Mouse (Mus musculus) cerebellum, adult (tissue): ENCODE results near the gene Lpar2.

Source experiments
- ATAC-seq: cut with Nextera tagmentation; 2 replicates; pipeline ENCODE4 v1.9.2; 2017; ENCODE audit warnings: mild to moderate bottlenecking, moderate library complexity, mixed read lengths; ENCODE audit not compliant: insufficient number of reproducible peaks, low FRiP score, low TSS enrichment

The Lpar2 gene

GRCm38 (mm10) chr8:69822386-69823191, at the start of gene Lpar2:
Gene Lpar2, plus strand, starts transcription at chr8:69822429.
- ATAC-seq, result no peak

DNA sequence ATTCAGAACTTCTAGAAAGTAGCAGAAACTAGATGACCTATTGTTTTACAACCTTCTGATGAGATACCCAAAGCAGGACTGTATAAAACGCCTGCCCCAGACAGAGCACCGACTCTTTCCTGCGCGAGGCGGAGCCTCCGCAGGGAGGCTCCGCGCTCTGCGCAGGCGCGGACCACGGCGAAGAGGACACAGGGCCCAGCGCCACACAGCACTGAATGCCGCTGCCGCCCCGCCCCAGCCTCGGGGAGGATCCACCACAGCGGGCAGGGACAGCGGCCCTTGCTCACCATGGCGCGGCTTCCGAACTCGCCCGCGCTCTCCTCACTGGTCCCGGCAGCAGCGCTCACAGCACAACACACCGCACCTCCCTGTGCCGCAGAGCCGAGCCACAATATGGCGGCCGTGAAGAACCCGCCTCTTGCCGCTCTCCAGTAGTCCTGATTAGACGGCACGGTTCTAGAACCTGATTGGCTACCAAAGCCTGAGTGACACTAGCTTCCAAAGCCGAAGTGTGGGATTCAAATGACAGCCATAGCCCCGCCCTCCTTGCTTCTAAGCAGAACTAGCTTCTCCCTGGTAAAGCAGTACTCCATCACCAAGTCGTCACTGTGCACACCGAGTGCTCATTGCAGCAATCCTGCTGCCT, 47.6 kb upstream of the Lpar2 start, which contains the start of gene Gm20422:
Gm20422 (minus strand) TSS at position 384 of the 646 bp plus-strand sequence.
- peak; percentile 100 for ATAC-seq

GRCm38 (mm10) chr8:69775149-69775534, 47.1 kb upstream of the Lpar2 start:
- no peak for ATAC-seq

DNA sequence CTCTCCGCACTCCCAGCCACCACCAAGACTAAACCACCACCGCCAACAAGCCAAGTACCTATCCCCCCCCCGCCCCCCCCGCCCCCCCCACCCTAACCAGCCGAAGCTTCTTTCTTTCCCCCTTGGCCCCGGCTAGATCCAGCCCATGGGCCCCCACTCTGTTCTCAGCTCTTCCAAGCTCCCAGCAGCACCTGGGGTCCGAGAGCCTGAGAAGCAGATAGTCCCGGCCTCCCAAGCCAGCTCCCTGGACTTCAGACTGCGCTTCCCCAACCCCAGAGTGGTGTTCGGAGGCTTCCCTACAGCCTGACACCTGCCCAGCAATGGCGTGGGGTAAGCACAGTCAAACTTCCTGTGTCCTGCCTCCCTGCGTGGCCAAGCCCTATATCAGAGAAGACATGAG, 45.1 kb upstream of the Lpar2 start:
- ATAC-seq, result no peak

DNA sequence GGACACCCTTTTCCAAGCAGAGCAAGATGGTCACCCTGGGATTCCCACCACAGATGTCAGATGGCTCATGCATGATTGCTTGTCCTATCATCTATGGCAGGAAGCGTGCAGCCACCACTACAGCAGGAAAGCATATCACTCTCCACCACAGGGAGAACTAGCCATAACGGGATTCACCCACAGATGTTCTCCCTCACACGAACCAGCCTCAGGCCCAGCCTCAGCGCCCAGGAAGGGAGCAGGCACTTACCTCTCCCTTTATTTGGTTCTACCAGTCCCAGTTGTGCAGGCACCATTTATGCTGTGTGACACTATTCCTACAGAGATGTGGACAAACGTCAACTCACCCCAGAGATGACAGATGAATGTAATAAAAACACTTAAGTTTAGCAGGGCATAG, 33.1 kb upstream of the Lpar2 start:
- no peak for ATAC-seq

DNA sequence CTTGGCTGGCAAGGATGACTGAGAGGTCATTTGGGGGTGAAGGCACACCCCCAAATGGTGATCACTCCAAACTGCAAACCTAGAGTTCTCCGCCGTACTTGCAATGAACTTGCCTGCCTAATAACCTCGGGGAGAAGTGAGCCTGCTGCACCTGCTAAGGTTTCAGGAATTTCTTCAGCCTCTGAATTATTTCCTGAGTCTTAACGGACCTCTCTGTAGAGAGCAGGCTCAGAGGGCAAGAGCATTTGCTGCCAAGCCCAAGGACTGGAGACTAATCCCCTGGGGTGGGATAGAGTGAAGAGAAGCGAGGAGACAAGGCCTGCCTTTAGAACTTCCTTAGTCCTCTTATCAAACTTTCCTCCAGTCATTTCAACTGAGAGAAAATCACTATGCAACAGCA, 32.5 kb upstream of the Lpar2 start:
- ATAC-seq, result no peak

DNA sequence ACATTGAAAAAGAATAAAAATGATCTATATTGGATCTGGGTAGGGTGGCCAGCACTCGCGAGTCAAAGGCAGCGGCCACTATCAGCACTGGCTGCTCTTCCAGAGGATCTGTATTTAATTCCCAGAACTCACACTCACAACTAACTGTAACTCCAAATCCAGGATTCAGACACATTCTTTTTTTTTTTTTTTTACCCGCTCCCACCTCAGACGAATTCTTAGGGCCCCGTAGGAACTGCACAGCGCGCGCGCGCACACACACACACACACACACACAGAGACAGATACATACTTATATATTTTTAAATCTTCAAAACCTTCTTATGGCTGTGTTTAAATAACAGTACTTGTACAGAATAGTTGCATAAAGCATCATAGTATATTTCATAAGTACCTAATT, 31.9 kb upstream of the Lpar2 start:
- ATAC-seq, result no peak

DNA sequence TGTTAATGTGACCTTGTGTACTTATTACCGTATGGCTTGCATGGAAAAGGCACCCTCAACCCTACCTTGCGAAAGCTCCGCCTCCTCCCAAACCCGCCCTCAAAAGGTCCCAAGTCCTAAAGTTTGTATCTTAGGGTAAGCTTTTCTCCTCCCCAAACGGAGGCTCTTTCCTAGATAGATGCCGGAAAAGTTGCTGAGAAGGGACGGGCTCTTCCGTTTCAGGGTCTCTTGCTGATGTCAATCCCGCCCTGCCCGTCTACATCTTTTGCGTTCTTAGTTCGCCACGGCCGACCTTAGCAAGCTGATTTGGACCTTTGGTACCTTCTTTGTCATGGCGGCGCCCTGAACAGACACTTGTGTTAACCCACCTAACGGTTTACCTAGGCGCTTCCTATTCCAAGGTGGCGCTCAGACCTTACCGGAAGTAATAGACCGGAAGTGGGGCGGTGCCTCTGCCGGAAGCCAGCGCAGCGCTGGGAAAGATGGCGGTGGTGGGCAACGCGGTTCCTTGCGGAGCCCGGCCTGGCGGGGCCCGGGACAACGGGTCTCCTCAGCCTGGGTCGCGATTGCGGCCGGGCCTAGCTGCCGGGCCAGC, 31.4 kb upstream of the Lpar2 start, which contains the start of the genes Atp13a1 and Zfp866:
Atp13a1 (plus strand) TSS at position 391 of the 595 bp plus-strand sequence.
Zfp866 (minus strand) TSS at position 406 of the 595 bp plus-strand sequence.
- ATAC-seq, result peak; percentile 98

DNA sequence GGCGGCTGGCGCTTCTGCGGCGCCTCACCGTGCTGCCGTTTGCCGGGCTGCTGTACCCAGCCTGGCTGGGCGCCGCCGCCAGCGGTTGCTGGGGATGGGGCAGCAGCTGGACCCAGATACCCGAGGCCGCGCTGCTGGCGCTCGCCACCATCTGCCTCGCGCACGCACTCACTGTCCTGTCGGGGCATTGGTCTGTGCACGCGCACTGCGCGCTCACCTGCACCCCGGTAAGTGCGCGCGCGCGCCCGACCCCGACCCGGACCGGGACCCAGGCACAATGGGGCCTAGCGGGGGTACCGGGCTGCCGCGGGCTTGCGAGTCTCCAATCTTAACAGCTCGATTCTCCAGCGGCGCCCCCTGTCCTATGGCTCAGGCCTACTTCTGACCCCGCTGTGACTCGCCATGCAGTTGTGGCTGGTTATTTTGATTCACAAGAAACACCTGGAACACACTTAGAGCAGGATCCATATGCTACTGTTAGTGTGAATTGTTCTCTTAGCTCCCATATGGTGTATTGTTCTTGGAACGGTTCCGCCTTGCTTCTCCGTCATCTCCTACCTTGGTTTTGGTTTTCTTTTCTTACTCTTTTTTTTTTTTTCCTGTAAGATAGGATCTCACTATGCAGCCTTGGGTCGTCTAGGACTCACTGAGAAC, 30.7 kb upstream of the Lpar2 start:
- peak; percentile 46 for ATAC-seq

DNA sequence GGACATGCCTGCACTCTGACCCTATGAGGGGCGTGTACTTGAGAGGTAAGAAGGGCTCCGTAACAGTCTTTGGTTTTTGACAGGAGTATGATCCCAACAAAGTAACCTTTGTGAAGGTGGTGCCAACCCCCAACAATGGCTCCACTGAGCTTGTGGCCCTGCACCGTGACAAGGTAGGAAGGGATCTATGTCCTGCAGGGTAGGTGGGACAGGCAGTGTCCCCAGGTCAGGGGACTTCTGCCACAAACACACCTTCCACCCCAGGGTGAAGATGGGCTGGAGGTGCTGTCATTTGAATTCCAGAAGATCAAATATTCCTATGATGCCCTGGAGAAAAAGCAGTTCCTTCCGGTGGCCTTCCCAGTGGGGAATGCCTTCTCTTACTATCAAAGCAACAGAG, 28.6 kb upstream of the Lpar2 start:
- no peak for ATAC-seq

DNA sequence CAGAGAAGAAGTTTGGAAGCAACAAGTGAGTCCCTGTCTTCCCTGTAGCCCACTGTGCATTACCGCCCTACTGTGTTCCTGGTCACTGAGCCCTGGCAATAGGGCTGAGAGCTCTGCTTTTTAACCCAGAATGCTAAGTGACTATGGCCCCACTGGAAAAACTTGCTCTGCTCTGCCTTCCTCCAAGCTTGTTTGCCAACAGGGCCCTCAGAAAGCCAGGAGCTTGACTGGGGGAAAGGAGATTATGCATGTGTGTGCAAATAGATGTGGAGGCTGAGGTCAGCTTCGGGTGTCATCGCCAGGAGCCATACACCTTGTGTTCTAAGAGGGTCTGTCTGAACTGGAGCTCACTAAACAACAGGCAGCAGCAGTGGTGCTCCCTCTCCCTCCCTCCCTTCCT, 28.1 kb upstream of the Lpar2 start:
- ATAC-seq, result no peak

GRCm38 (mm10) chr8:69794901-69795300, 27.3 kb upstream of the Lpar2 start:
- no peak for ATAC-seq

DNA sequence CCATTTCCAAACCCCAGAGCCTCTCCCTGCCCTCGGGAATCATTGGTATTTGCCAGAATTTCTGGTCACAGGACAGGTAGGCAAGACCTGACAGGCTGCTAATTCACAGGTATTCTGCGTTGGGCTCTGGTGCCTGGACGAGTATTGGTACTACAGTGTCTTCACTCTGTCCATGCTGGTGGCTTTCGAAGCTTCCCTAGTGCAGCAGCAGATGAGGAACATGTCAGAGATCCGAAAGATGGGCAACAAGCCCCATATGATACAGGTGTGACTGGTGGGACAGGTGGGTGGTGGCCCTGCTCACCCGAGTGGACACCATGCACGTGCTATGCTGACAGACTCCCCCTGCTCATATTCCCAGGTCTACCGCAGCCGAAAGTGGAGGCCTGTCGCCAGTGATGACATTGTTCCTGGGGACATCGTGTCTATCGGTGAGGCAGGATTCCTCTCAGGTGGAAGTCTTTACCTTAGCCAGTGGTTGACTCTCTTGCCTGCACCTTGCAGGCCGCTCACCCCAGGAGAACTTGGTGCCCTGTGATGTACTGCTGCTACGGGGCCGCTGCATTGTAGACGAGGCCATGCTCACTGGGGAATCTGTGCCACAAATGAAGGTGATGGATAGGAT, 25.4 kb upstream of the Lpar2 start:
- ATAC-seq, result no peak

DNA sequence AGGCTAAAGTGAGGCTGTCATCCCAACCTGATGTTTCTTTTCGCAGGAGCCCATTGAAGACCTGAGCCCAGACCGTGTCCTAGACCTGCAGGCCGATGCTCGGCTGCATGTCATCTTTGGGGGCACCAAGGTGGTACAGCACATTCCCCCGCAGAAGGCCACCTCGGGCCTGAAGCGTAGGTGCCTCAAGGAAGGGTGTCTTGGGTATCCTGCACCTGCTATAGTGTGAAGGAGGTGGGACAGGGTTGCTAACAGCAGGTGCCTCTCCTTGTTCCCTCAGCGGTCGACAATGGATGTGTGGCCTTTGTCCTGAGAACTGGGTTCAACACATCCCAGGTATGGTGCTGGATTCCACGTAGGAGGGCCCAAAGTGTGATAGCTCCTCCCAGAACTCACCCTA, 24.6 kb upstream of the Lpar2 start:
- no peak for ATAC-seq

DNA sequence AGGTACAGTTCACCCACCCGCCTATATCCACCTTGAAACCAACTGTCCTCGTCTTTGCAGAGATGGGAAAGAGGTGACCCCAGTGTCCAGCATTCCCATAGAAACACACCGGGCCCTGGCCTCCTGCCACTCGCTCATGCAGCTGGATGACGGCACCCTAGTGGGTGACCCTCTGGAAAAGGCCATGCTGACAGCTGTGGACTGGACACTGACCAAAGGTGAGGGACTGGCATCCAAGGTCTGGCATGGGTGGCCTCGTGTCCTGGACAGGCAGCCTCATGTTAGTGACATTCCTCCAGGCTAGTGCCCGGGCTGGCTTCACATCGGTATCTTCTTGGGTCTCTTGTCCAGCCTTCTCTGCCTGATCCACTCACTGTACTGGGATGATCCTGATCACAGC, 23.0 kb upstream of the Lpar2 start:
- ATAC-seq, result no peak

DNA sequence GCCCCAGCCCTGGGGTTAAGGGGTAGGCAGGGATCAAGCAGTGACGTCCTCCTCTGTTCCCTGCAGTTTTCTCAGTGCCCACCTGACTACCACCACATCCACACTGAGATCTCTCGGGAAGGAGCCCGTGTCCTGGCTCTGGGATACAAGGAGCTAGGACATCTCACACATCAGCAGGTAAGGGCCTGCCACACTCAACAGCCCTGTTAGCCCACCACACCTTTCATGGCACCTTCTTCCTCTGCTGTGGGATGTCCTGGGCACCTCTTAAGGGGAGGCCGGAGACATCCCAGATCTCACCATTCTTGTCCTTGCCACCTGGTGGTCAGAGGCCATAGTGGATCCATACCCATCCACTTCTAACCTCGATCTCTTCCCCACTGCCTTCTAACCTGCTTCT, 22.3 kb upstream of the Lpar2 start:
- ATAC-seq, result no peak

DNA sequence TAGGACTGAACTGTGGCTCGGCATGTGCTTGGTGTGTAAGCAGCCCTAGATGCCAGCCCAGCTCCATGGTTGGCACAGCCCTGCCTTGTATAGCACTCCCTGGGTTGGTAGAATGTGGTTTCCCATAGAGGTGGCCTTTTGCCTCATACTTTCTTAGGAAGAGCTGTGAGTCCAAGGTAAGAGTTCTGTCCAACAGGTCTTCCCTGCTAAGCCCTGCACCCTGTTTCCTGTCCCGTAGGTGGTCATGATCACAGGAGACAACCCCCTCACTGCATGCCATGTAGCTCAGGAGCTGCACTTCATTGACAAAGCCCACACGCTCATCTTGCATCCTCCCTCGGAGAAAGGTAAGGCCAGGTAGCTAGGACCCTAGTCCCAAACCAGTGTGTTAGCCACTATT, 20.4 kb upstream of the Lpar2 start:
- no peak for ATAC-seq

GRCm38 (mm10) chr8:69802216-69802615, 20.0 kb upstream of the Lpar2 start:
- no peak for ATAC-seq

DNA sequence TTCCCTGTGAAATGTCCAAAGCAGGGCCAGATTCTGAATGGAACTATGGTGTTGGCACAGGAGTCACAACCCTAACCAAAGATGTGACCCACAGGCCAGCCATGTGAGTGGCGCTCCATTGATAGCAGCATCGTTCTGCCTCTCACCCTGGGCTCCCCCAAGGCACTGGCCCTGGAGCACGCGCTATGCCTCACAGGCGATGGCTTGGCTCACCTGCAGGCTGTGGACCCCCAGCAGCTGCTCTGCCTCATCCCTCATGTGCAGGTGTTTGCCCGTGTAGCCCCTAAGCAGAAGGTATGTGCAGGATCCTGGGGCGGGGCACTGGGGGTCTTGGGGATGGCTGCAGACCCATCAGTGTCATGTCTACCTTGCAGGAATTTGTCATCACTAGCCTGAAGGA, 18.9 kb upstream of the Lpar2 start:
- ATAC-seq, result no peak

DNA sequence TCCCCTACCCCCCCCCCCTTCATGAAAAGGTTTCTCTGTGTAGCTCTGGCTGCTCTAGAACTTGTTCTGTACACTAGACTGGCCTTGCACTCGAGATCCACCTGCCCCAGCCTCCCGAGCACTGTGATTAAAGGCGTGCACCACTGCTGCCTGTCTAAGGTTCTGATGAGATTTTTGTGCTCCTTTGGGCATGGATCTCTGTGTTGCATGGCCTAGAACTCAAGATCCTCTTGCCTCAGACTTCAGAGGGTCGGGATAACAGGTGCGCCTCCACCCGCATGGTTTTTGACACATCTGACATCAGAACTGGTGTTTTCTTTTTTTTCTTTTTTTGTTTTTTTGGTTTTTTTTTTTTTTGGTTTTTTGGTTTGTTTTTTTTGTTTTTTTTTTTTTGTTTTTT, 17.7 kb upstream of the Lpar2 start:
- no peak for ATAC-seq
